Mouse (Mus musculus) liver, embryonic 15.5 days (tissue): ENCODE data around the gene Spin1. TPM values are rescaled to one million over a fixed set of nuclear protein-coding genes. Genes with fewer than 3 reads are reported as not detected.

Source experiments
- ATAC-seq: fragments of 200-750 bp; cut with Nextera tagmentation; 2 replicates; pipeline ENCODE4 v1.8.0; 2017; ENCODE audit warnings: moderate number of reproducible peaks, mild to moderate bottlenecking, moderate library complexity; ENCODE audit not compliant: insufficient read depth
- H3K27ac ChIP-seq: fragments of 300-500 bp; sonication (generic); replicated peaks from 2 replicates; pipeline ENCODE4 v1.5.1; 2015; ENCODE audit warnings: mild to moderate bottlenecking, inconsistent platforms
- H3K27me3 ChIP-seq: fragments of 300-500 bp; sonication (generic); 2 replicates; pipeline ENCODE4 v1.6.1; 2015; ENCODE audit warnings: mild to moderate bottlenecking, inconsistent platforms
- H3K36me3 ChIP-seq: fragments of 300-500 bp; sonication (generic); replicated peaks from 2 replicates; pipeline ENCODE4 v1.6.1; 2015; ENCODE audit warnings: moderate library complexity, mild to moderate bottlenecking, inconsistent platforms
- H3K4me1 ChIP-seq: fragments of 300-500 bp; sonication (generic); replicated peaks from 2 replicates; pipeline ENCODE4 v1.6.1; 2015; ENCODE audit warnings: inconsistent platforms
- H3K4me2 ChIP-seq: fragments of 300-500 bp; sonication (generic); 2 replicates; pipeline ENCODE4 v1.6.1; 2015; ENCODE audit warnings: moderate library complexity, mild to moderate bottlenecking, inconsistent platforms
- H3K4me3 ChIP-seq: fragments of 300-500 bp; sonication (generic); replicated peaks from 2 replicates; pipeline ENCODE4 v1.5.1; 2015; ENCODE audit warnings: mild to moderate bottlenecking, inconsistent platforms
- H3K9ac ChIP-seq: fragments of 300-500 bp; sonication (generic); 2 replicates; pipeline ENCODE4 v1.6.1; 2015; ENCODE audit warnings: moderate library complexity, mild to moderate bottlenecking, inconsistent platforms
- H3K9me3 ChIP-seq: fragments of 300-500 bp; sonication (generic); replicated peaks from 2 replicates; pipeline ENCODE4 v1.6.1; 2016; ENCODE audit warnings: inconsistent platforms
- WGBS: fragments of 180-500 bp; shearing (Covaris S2); methylation state at CpG from one replicate; pipeline ENCODE4 v1.1.7; 2015; ENCODE audit warnings: mixed read lengths; ENCODE audit not compliant: insufficient replicate concordance; 5-methylcytosine and 5-hydroxymethylcytosine counted together
- polyA plus RNA-seq: library from polyadenylated mRNA; unstranded; fragments of >200 nt; fragmentation: Nextera tagmentation; extraction: Ambion mirVana; gene quantifications from 2 replicates; pipeline ENCODE4 v1.2.1, GENCODE M21; 2015

Gene Spin1
- polyA plus RNA-seq, 1 experiment from 2014 or later: 9.2 TPM

DNA sequence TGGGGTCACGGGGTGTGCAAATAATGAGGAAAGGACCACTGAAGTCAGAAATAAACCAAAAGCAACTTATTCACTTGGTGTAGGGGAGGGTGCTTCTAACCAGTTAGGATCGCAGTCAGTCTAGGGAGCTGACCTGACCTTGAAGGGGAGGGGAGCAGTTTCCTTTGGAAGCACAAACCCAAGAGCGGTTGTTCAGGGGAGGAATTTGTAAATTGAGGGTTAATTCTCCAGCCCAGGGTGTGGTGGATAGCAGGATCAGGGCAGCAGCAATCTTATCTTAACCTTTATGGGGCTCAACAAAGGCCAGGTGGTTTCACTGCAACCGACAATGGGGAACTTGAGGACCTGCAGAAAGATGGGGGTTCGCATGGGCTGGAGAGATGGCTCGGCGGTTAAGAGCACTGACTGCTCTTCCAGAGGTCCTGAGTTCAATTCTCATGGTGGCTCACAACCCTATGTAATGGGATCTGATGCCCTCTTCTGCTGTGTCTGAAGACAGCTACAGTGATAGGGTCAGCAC lies 5.4 kb upstream of the Spin1 start:
- Histone ChIP-seq H3K4me1 (peaks cover 8% of the 10 kb centered on the region), H3K9ac (no peak overlapping the region), H3K9me3 (no peaks in the 10 kb centered on the region), H3K4me3 (no peak overlapping the region), H3K27me3 (peaks cover 21% of the 10 kb centered on the region), H3K27ac (no peak overlapping the region), H3K36me3 (no peaks in the 10 kb centered on the region), H3K4me2 (no peak overlapping the region)
- 70% methylated on average over 7 of the region's 7 CpGs for WGBS
- ATAC-seq: no peak

DNA sequence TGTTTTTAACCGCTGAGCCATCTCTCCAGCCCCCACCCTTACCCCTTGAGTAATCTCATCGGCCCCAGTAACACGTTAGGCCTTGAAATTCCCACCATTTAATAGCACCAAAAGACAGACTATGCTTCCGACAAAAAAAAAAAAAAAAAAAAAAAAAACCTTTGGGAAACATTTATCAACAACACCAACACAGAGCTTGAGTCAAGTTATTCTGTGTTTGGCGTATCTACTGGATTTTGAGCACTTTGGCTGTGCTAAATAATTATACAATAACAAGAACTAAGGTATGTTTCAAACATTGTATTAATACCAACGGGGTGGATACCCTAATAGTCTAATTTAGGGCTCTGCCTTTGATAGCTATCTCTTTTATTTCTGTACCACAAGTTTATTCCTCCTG lies 4.0 kb upstream of the Spin1 start:
- no peak for ATAC-seq
- peaks cover 24% of the 10 kb centered on the region for H3K27me3 ChIP-seq
- peaks cover 15% of the 10 kb centered on the region for H3K4me1 ChIP-seq
- no peak overlapping the region for H3K9ac ChIP-seq
- 69% methylated on average over 6 of the region's 6 CpGs for WGBS
- H3K36me3 ChIP-seq: no peaks in the 10 kb centered on the region
- H3K4me2 ChIP-seq: no peak overlapping the region
- no peak overlapping the region for H3K27ac ChIP-seq
- no peak overlapping the region for H3K4me3 ChIP-seq
- H3K9me3 ChIP-seq: no peaks in the 10 kb centered on the region

DNA sequence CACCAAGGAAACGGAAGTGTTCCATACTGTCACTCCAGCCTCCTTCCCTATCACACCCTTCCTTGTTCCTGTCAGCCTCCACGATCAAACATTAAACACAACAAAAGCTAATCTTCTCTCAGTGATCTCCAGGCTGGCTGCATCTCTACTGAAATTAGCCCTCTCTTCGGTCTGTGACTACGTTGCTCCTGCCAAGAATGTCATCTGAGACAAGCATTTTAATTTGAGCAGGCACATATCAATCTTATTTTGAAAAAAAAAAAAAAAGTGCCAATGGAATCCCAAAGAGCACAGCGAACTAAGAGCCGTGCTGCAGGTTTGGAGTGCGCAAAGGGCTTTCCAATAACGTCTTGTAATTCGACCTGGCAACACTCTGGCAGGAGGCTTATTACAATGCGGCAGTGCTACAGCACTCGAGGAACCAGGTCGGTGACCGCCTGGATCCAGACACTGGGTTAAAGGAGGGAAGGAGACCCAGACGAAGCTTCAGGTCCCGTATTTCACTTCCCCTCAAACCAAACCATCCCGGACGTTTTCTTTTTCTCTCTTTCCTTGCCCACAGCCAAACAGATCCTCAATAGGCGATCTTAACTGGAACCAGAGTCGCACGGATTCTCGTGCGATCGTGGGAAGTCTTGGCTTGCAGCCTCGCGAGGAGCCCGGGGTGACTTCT lies 984 bp upstream of the Spin1 start:
- ATAC-seq: no peak
- no peaks in the 10 kb centered on the region for H3K9me3 ChIP-seq
- peak overlapping the region; percentile 90 for H3K4me2 ChIP-seq
- H3K36me3 ChIP-seq: no peaks in the 10 kb centered on the region
- peaks cover 24% of the 10 kb centered on the region for H3K27me3 ChIP-seq
- peak overlapping the region; percentile 39; the same call in 1 of the 2 replicates for H3K9ac ChIP-seq
- no peak overlapping the region for H3K27ac ChIP-seq
- H3K4me3 ChIP-seq: peak overlapping the region; percentile 77
- 7% methylated on average over 26 of the region's 26 CpGs for WGBS
- peaks cover 29% of the 10 kb centered on the region for H3K4me1 ChIP-seq

DNA sequence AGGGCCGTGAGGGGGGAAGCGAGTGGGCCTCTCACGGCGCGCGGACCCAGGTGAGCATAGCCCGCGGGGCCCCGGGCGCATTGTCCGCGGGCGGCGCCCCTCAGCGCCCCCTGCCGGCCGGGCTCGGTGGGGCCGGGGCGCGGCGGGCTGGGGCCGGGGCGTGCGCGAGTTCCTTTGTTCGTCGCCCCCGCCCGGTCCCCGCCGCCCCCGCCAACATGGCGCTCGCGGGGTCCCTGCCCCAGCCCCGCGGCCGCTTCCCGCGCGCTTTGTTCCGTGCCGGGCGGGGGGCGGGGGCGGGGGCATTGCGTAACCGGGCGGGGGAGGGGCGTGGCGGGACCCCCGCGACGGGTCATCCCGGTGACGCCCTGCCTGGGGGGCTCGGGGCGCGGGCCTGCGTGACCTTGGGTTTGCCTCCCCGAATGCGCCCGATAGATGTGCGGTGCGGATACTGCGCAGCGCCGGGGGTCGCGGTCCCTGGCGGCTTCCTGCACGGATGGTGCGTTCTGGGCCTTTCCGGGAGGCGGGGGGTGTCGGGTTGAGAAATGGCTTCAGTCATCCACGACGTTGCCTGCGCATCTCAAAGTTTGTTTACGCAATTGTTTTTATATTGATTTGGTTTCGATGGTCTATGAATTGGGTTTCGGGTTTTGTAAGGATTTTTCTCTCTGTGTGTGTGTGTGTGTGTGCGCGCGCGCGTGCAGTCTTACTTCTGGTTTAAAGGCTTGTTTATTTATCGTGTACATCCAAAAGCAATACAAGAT lies 516 bp downstream of the Spin1 start:
- Histone ChIP-seq H3K4me1 (peaks cover 29% of the 10 kb centered on the region), H3K27ac (peak overlapping the region; percentile 79), H3K27me3 (peaks cover 24% of the 10 kb centered on the region), H3K36me3 (no peaks in the 10 kb centered on the region), H3K4me2 (peak overlapping the region; percentile 90), H3K9ac (peak overlapping the region; percentile 70), H3K9me3 (no peaks in the 10 kb centered on the region), H3K4me3 (peak overlapping the region; percentile 77)
- WGBS: 2% methylated on average over 42 of the region's 89 CpGs
- peak; percentile 80 for ATAC-seq

DNA sequence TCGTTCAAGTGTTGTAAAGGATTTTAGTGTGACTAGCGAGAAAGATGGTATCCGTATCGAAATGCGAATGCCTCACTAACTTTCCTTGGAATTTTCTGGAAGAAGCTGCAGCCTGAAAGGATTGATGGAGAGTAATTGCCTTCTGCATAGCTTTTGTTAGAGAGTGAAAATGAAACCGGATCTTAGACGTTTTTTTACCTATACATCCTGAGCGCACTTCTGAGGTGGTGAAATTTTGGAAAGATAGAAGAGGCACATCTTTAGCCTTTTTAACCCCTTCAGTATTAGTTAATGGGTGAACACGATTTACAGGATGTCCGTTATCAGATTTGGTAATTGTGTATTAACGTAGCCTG lies 1.1 kb downstream of the Spin1 start:
- Histone ChIP-seq H3K36me3 (no peaks in the 10 kb centered on the region), H3K9ac (peak overlapping the region; percentile 70; the same call in 1 of the 2 replicates), H3K4me1 (peaks cover 29% of the 10 kb centered on the region), H3K27me3 (peaks cover 24% of the 10 kb centered on the region), H3K4me2 (peak overlapping the region; percentile 90), H3K4me3 (peak overlapping the region; percentile 77), H3K27ac (no peak overlapping the region; the same call in 1 of the 2 replicates), H3K9me3 (no peaks in the 10 kb centered on the region)
- no peak for ATAC-seq
- WGBS: 28% methylated on average over 11 of the region's 11 CpGs

DNA sequence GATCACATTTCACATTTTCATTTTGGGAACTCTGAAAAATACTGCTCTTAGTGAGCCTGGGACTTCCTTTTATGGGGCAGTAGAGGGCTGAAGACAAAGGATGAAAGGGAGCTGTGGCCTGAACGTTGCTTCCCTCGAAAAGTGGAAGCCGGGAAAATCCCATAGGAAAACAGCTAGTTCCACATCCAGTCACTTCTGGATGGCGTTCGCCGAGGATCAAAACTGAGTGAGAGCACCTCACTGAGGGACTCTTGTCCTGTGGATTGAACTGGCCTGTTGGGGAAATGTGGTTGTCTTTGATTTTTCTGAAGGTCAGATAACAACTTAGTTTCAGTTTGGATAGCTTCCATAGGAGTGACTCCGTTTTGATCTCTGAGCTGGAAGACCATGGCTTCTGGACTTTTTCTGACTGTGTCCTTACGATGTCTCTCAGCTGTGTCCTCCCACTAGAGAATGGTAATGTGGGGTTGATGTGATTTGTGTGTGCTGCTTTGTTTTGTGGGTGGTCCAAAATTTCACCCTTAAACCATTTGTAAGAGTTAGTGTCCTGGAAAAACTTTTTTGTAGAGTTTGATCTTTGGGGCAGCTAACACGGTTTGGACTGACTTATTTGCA lies 2.5 kb downstream of the Spin1 start:
- H3K36me3 ChIP-seq: no peaks in the 10 kb centered on the region
- H3K4me3 ChIP-seq: no peak overlapping the region
- 81% methylated on average over 9 of the region's 9 CpGs for WGBS
- H3K27me3 ChIP-seq: peaks cover 23% of the 10 kb centered on the region
- no peak overlapping the region; the same call in 1 of the 2 replicates for H3K4me2 ChIP-seq
- no peak for ATAC-seq
- H3K4me1 ChIP-seq: peaks cover 29% of the 10 kb centered on the region
- no peak overlapping the region for H3K9ac ChIP-seq
- H3K9me3 ChIP-seq: no peaks in the 10 kb centered on the region
- H3K27ac ChIP-seq: no peak overlapping the region

DNA sequence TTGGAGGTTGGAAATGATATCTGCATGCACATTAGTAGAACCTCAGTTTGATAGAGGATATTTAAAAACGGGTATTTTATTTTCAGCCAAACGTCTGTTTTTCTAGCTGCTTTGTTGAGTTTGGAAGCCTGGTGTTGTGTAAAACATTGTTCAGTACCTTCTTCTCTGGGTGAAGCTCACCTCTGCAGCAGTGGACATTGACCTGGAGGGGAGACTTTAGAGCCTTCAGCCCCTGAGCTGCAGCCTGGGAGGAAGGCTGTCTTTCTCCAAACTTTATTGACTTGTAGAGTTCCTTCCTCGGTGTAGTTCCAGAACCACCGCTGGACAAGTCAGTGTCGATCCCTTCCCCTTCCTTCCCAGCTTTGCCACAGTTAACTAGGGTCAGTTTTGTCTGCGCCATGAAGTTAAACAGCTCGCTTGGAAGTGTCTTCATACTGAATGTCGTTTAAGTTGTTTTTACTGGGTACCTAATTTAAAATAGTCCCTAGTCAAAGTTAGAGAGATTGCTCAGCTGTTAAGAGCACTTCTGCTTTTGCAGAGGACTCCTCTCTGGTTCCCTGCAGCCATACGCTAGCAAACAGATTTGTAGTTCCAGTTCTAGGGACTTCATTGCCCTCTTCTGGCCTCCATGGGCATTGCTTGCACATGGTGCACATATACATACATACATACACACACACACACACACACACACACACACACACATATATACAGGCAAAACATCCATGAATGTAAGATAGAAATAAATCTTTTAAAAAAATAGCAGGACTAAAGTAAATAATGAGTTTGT lies 3.4 kb downstream of the Spin1 start:
- WGBS: 74% methylated on average over 9 of the region's 9 CpGs
- H3K4me1 ChIP-seq: peaks cover 29% of the 10 kb centered on the region
- ATAC-seq: no peak

DNA sequence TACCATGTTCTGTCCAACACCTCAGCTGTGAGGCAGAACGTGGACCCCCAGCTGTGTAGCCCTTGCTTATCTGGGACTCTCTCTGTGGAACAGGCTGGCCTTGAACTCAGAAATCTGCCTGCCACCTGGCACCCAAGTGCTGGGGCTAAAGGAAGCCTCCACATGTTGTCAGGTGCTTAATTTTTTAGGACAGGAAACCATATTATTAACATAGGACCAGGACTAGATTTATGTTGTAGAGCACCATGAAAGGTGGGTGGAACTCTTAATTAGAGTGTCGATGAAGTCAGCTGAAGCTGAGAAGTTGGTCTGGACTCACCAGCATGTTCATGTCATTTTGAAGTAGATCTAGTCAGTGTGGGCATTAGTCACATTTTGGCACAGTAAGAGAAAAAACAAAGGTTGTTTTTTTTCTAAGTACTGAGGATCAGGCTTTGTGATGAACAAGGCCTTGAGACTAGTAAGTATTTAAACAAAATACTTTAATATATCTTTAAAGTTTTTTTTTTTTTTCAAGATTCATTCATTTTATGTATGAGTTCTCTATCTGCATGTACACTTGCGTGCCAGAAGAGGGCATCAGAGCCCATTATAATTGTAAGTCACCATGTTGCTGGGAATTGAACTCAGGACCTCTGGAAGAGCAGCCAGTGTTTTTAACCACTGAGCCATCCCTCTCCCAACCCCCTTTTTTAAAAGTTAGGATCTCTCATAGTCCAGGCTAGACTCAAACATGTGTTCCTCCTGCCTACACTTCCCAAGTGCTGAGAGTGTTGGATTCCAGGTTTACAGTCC lies 5.4 kb downstream of the Spin1 start:
- WGBS: 70% methylated on average over 3 of the region's 3 CpGs
- Histone ChIP-seq H3K27ac (no peak overlapping the region), H3K36me3 (no peaks in the 10 kb centered on the region), H3K4me1 (0 out of 2 replicates have a peak, but pooled peaks cover 19% of the 10 kb centered on the region), H3K4me3 (no peak overlapping the region), H3K4me2 (no peak overlapping the region), H3K9me3 (no peaks in the 10 kb centered on the region), H3K27me3 (no peaks in the 10 kb centered on the region), H3K9ac (no peak overlapping the region)
- ATAC-seq: no peak

More for the DNA sequence above, 3.4 kb downstream of the Spin1 start:
- Histone ChIP-seq H3K9me3 (no peaks in the 10 kb centered on the region), H3K4me2 (no peak overlapping the region), H3K36me3 (no peaks in the 10 kb centered on the region), H3K4me3 (no peak overlapping the region), H3K9ac (no peak overlapping the region), H3K27ac (no peak overlapping the region), H3K27me3 (peaks cover 15% of the 10 kb centered on the region)

DNA sequence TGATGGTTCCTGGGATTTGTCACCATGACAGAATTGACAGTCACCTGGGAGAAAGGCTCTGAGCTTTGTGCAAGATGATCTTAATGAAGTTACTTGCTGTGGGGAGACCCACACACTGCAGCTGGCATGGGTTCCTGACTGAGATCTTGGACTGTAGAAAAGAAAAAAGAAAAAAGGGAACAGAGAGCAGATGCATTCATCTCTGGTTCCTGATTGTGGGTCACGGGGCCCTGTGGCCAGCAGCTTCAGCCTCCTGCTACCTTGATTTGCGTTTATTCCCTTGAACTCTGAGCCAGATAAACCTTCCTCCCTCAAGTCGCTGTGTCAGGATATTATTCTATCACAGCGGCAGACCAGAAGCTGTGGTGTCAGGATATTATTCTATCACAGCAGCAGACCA lies 6.1 kb downstream of the Spin1 start:
- Histone ChIP-seq H3K9me3 (no peaks in the 10 kb centered on the region), H3K4me1 (0 out of 2 replicates have a peak, but pooled peaks cover 13% of the 10 kb centered on the region), H3K4me2 (no peak overlapping the region), H3K27me3 (no peaks in the 10 kb centered on the region), H3K36me3 (no peaks in the 10 kb centered on the region), H3K4me3 (no peak overlapping the region), H3K9ac (no peak overlapping the region), H3K27ac (no peak overlapping the region)
- no peak for ATAC-seq
- 58% methylated on average over 4 of the region's 4 CpGs for WGBS

DNA sequence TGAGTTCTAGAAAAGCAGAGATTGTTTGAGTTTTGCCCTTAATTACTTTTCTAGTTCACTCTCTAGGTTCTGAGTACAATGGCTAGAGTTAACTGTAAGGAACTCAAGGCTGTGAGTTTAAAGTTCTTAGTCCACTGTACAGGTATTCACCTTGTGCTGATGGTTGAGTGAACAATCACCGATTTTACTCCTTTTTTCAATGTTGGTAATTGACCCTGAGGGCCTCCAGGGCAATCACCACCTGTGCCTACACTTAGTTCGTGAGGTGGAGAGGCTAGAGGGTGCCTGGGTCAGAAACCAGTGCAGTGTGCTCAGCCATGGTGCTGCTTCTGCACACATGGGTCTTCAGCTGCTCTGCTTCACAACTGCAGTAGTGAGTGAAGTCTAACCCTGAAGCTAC lies 8.8 kb downstream of the Spin1 start:
- no peak overlapping the region for H3K9ac ChIP-seq
- no peak overlapping the region for H3K27ac ChIP-seq
- no peaks in the 10 kb centered on the region for H3K27me3 ChIP-seq
- no peak overlapping the region for H3K4me2 ChIP-seq
- no peak for ATAC-seq
- no peaks in the 10 kb centered on the region for H3K9me3 ChIP-seq
- 64% methylated on average over 2 of the region's 2 CpGs for WGBS
- H3K4me1 ChIP-seq: no peaks in the 10 kb centered on the region
- 0 out of 2 replicates have a peak, but pooled peaks cover 3% of the 10 kb centered on the region for H3K36me3 ChIP-seq
- H3K4me3 ChIP-seq: no peak overlapping the region
